Mouse (Mus musculus): ENCODE measurements around the gene Zdhhc19.

GRCm38 (mm10) chr16:32602193-32602685 is 106.2 kb downstream of the Zdhhc19 start:
- TF ChIP-seq POLR2A (IDR thresholded peaks at IDR 0.05; ENCODE audit: insufficient read depth, low read depth, low read length), result no peak
- no peak for TF ChIP-seq CTCF (IDR thresholded peaks at IDR 0.05)
- no peak for TF ChIP-seq EP300 (IDR thresholded peaks at IDR 0.05; ENCODE audit: insufficient read depth, low read depth, low read length)
